In genomic region chr16:91962204-91962893, GRCm38 (mm10) we compare ENCODE assay signal across 9 mouse cellular contexts.
DNase-seq lines count a peak whose midpoint lies in the region; ATAC-seq lines count a peak whose summit lies in the region.
"Had no signal": no experiment of that assay in that cellular context is flagged by ENCODE, and none has a peak within 500 bp of the region (broad histone marks: within the 10 kb centered on the region; RNA-seq: fewer than 3 reads in every experiment).

No protein-coding gene starts in this region.

- H3K9me3 ChIP-seq in embryonic facial prominence, embryonic 11.5 days (replicated peaks; ENCODE audit: control insufficient read depth, low read length), result no peaks in the 10 kb centered on the region
- 0 out of 2 replicates have a peak, but pooled peaks cover 3% of the 10 kb centered on the region for H3K9me3 ChIP-seq in heart, embryonic 16.5 days (replicated peaks; ENCODE audit: control insufficient read depth, low read length)
- H3K9me3 ChIP-seq in stomach, embryonic 16.5 days (replicated peaks; ENCODE audit: control insufficient read depth, low read length), result no peaks in the 10 kb centered on the region
- no peaks in the 10 kb centered on the region for H3K9me3 ChIP-seq in liver, embryonic 12.5 days (replicated peaks)
- H3K9me3 ChIP-seq: liver, embryonic 15.5 days had no signal

- H3K9ac ChIP-seq in embryonic facial prominence, embryonic 11.5 days (replicated peaks; ENCODE audit: low read length), result no peak overlapping the region
- no peak overlapping the region for H3K9ac ChIP-seq in heart, embryonic 16.5 days (ENCODE audit: low read length)
- H3K9ac ChIP-seq in stomach, embryonic 16.5 days (ENCODE audit: low read length), result 0 out of 2 replicates have a peak overlapping the region, but pooled peaks have one; percentile 42
- no peak overlapping the region for H3K9ac ChIP-seq in liver, embryonic 12.5 days
- H3K9ac ChIP-seq: liver, embryonic 15.5 days had no signal

- no peaks in the 10 kb centered on the region for H3K27me3 ChIP-seq in embryonic facial prominence, embryonic 11.5 days (ENCODE audit: control insufficient read depth, insufficient read depth, low read length)
- H3K27me3 ChIP-seq in heart, embryonic 16.5 days (ENCODE audit: control insufficient read depth, insufficient read depth, low read length), result no peaks in the 10 kb centered on the region
- H3K27me3 ChIP-seq in stomach, embryonic 16.5 days (ENCODE audit: control insufficient read depth, insufficient read depth, low read length), result no peaks in the 10 kb centered on the region
- no peaks in the 10 kb centered on the region for H3K27me3 ChIP-seq in liver, embryonic 12.5 days (replicated peaks)
- H3K27me3 ChIP-seq: liver, embryonic 15.5 days had no signal

- H3K27ac ChIP-seq in embryonic facial prominence, embryonic 11.5 days (replicated peaks; ENCODE audit: low read depth, low read length), result no peak overlapping the region
- H3K27ac ChIP-seq in heart, embryonic 16.5 days (ENCODE audit: low read length), result no peak overlapping the region
- H3K27ac ChIP-seq in stomach, embryonic 16.5 days (ENCODE audit: low read length), result no peak overlapping the region; the same call in 1 of the 2 replicates
- H3K27ac ChIP-seq in liver, embryonic 12.5 days, result no peak overlapping the region
- H3K27ac ChIP-seq: liver, embryonic 15.5 days had no signal

- peak; percentile 70 for DNase-seq in urinary bladder, postnatal 14 days (ENCODE audit: low spot score)
- no peak for DNase-seq in urinary bladder, postnatal 25 days (ENCODE audit: low spot score)
- peak; percentile 53 for DNase-seq in embryonic facial prominence, embryonic 11.5 days (ENCODE audit: low spot score)
- peak; percentile 61 to 78 for DNase-seq in kidney, postnatal 36 days
- peak; percentile 24 to 58 for DNase-seq in lung, postnatal 4 days

- 21% methylated on average over 9 of the region's 9 CpGs for WGBS in embryonic facial prominence, embryonic 11.5 days
- 22% methylated on average over 9 of the region's 9 CpGs for WGBS in heart, embryonic 16.5 days
- WGBS in stomach, embryonic 16.5 days, result 8% methylated on average over 9 of the region's 9 CpGs
- WGBS in liver, embryonic 12.5 days (ENCODE audit: insufficient replicate concordance), result 23% methylated on average over 9 of the region's 9 CpGs

- H3K4me3 ChIP-seq in embryonic facial prominence, embryonic 11.5 days (ENCODE audit: low read depth, low read length), result no peak overlapping the region
- no peak overlapping the region for H3K4me3 ChIP-seq in heart, embryonic 16.5 days (ENCODE audit: low read length)
- H3K4me3 ChIP-seq in stomach, embryonic 16.5 days (replicated peaks; ENCODE audit: low read length), result peak overlapping the region; percentile 18
- no peak overlapping the region for H3K4me3 ChIP-seq in liver, embryonic 12.5 days
- H3K4me3 ChIP-seq: liver, embryonic 15.5 days had no signal

- ATAC-seq in embryonic facial prominence, embryonic 11.5 days (replicated peaks; ENCODE audit: insufficient number of reproducible peaks, low FRiP score, low TSS enrichment, low read depth), result no peak
- ATAC-seq in heart, embryonic 16.5 days (replicated peaks; ENCODE audit: extremely low read depth, insufficient read depth, low FRiP score), result 0 out of 2 replicates have a peak, but pooled peaks have one; percentile 45
- peak; percentile 68 for ATAC-seq in stomach, embryonic 16.5 days (ENCODE audit: insufficient read depth, low FRiP score)
- no peak for ATAC-seq in liver, embryonic 12.5 days

- H3K4me1 ChIP-seq in embryonic facial prominence, embryonic 11.5 days (ENCODE audit: control insufficient read depth, insufficient read depth, low read length), result no peaks in the 10 kb centered on the region
- H3K4me1 ChIP-seq in heart, embryonic 16.5 days (ENCODE audit: control insufficient read depth, insufficient read depth, low read length), result no peaks in the 10 kb centered on the region
- H3K4me1 ChIP-seq in stomach, embryonic 16.5 days (ENCODE audit: control insufficient read depth, insufficient read depth, low read length), result peaks cover 9% of the 10 kb centered on the region; the same call in 1 of the 2 replicates
- peaks cover 20% of the 10 kb centered on the region for H3K4me1 ChIP-seq in liver, embryonic 12.5 days

- H3K36me3 ChIP-seq in embryonic facial prominence, embryonic 11.5 days (replicated peaks; ENCODE audit: control insufficient read depth, insufficient read depth, low read depth, low read length), result no peaks in the 10 kb centered on the region
- H3K36me3 ChIP-seq in heart, embryonic 16.5 days (ENCODE audit: control insufficient read depth, insufficient read depth), result no peaks in the 10 kb centered on the region
- H3K36me3 ChIP-seq in stomach, embryonic 16.5 days (ENCODE audit: control insufficient read depth, insufficient read depth, low read length), result no peaks in the 10 kb centered on the region
- H3K36me3 ChIP-seq in liver, embryonic 12.5 days, result no peaks in the 10 kb centered on the region
- H3K36me3 ChIP-seq: liver, embryonic 15.5 days had no signal

- H3K4me2 ChIP-seq in embryonic facial prominence, embryonic 11.5 days (ENCODE audit: low read depth, low read length), result no peak overlapping the region
- H3K4me2 ChIP-seq in heart, embryonic 16.5 days (ENCODE audit: low read depth, low read length), result no peak overlapping the region
- H3K4me2 ChIP-seq in stomach, embryonic 16.5 days (ENCODE audit: low read depth, low read length), result peak overlapping the region; percentile 39
- H3K4me2 ChIP-seq in liver, embryonic 12.5 days, result no peak overlapping the region
- H3K4me2 ChIP-seq: liver, embryonic 15.5 days had no signal

Comparison
In these comparisons a context has a peak if more than half of its experiments do, and no peak if none do; other contexts are left out.
1. ATAC-seq: peak in heart, embryonic 16.5 days (single experiment) and stomach, embryonic 16.5 days (single experiment); none in embryonic facial prominence, embryonic 11.5 days (single experiment) and liver, embryonic 12.5 days (single experiment).